Mouse (Mus musculus): ENCODE data around the gene Gm43638.
"Not testable (repeated sequence)": the region's sequence is repeated elsewhere in the genome, so short reads cannot be mapped to it uniquely, and the experiment has no call there.

The Gm43638 gene

DNA sequence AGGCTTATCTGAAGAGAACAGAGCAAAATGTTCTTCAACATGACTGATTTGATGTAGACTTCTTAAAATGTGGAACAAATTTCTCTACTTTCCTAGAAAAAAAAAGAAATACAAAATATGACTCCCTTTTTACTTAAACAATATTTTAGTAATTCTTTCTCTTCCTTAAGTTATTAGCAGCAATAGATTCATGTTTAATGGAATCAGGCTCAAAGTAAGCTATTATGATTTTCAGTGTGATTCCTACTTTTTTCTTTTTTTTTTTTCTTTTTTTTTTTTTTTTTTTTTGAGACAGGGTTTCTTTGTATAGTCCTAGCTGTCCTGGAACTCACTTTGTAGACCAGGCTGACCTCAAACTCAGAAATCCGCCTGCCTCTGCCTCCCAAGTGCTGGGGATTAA lies at the start of gene Gm43638:
TSS of gene Gm43638 (minus strand) at position 101 of the 400 bp plus-strand sequence.
- not testable (repeated sequence) for DNase-seq

DNA sequence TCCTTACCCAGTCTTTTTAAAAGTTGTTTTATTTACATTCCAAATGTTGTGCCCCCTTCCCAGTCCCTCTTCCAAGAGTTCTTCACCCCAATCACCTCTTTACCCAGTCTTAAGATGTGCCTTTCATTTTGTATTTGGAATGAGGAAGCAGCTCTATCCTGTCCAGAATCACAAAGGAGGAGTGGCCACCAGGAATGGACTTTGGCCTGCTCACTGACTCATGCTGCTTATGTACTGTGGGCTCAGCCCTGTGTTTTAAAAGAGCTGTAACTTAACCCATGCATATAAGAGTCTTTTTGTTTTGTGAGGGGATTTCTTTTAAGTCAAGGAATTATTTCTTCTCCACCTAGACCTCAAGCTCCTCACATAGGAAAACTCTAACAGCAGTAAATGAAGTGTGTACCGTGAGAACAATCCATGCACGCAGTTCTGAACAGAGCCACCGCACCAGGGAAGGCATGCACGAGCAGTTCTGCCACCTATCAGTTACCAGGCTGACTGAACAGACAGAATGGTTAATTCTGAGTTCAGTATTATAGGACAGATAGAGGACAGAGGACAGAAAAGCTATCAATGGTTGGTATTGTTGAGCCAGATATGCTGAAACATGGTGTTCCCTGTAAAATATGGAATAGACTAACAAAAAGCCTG lies 49.5 kb upstream of the Gm43638 start:
- peak; percentile 2 for DNase-seq

DNA sequence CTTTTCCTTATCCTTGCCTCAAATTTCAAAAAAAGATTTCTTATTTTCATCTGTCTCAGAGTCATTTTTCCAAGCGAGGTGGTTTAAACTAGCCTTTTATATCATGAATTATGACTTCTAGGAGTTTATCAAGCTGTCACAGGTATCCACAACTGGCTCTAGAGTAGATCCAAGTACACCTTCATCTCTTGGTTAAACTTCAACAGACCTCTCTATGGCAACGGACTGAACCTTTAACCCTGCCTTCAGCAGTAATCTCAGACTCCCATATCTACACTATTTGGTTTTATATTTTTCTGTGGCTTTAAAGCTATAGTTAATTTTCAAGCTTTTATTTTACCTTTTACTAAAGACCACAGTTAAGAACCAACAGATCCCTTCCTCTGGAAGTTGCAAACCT lies 45.7 kb upstream of the Gm43638 start:
- no peak for DNase-seq

DNA sequence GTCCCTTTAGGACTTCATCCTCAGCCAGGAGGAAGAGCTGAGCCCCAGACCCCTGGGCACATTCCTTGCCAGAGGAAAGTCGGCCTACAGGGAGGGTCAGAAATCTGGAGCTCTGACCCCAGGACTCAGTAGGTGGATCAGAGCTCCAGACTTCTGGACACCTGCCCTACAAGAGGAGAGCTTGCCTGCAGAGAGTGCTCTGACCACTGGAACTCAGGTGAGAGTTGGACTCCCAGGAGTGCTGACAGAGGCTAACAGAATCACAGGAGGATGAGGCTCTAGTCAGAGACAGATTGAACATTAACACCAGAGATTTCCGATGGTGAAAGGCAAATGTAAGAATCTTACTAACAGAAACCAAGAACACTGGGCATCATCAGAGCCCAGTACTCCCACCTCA lies 37.0 kb upstream of the Gm43638 start:
- not testable (repeated sequence) for DNase-seq

DNA sequence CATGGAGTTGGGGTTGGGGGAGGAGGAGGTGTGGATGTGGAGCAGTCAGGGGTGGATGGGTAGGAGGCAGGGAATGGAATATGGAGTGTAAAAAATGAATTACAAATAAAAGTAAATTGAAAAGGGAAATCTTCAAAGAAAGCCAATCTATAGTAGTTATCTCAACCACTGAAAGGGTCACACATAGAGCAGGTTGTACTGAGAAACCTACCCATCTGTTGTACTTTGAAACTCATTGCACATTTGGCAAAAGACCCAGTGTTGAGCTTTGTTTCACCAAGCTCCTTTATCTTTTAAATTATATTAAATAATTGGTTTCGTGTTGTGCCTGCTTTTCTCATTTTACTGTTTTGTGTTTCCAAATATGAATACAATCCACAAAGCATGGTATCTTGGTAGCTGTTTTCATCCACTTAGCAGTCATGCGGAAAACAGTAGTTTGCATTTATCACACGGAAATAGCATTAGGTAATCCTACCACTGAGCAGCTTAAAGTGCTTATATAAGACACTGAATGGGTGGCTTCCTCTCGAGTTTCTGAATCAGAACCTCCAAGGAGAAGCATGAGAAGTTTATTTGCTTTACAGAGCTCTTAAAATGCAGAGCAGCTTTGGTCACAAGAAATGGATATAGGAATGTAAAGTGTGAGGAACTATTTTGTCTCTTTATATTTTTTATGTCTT lies 19.3 kb upstream of the Gm43638 start:
- no peak for DNase-seq

DNA sequence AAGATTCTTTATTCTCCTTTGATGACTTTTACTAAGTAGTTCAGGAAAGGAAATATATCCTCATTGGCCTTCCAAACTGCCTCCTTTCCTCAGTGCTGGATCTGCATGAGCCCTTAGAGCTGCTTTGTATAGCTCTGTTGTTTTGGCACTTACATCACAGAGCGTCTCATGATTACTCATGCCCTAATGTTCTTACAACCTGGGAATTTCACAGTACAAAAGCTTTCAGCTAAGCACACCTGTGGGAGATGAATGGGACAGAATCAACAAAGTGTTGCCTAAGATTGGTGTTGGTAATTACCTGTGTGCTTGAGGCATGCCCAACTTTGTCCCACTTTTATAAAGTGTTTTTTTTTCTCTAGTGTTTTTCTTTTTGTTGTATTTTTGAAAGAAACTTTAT lies 16.1 kb upstream of the Gm43638 start:
- no peak for DNase-seq

DNA sequence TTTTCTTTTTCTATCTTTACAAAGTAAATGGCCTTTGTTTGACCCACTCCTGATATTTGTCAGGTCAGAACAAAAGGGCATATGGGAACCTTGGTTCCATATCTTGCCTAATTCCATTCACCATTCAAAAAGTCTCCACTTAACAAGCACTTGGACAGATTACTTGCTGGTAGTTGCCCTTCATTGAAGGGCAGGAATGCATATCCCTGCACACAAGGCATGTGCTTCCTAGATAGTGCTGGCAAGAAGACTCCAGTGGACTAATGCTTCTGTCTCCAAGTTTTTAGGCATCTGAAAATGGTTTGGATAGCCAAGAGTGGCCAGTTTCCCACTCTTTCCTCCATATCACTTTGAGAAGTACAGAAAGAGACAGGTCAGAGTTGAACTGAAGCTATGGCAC lies 12.7 kb upstream of the Gm43638 start:
- no peak for DNase-seq

DNA sequence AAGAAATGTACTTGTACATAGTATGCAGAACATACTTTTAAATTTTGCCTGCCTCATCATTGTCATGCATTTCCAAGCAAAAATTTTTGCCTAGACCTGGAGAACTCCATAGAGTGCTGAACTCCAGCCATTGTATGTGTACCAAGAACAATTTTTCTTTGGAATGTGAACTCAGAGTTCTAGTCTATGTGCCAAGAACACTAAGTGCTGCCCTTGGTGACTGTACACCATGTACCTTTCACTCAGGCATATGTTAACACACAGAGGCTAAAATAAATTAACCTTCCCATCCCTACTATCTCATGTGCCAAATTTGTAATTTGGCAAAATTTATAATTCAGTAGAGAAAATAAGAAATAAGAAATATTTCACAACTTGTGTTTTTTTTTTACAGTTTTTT lies 12.3 kb upstream of the Gm43638 start:
- DNase-seq = no peak

DNA sequence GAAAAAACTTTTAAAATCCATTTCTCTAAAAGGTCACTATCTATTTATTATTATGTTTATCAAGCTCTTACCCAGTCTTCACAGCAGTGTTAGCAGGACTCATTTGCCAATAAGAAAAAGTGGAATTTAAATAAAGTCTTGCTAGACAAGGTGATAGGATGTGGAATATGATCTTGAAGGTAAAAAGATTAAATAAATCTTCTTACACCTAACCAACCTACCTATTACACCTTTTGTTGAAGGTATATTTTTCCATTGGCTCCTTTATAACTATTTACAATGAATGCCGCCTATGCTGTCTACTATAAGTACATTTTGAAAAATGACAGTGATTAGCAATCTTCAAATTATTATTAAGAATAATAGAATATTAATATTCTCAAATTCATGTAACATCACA lies 4.2 kb upstream of the Gm43638 start, which contains the start of gene Ugt2a1:
TSS of gene Ugt2a1 (minus strand) at position 101 of the 400 bp plus-strand sequence.
- DNase-seq = no peak

DNA sequence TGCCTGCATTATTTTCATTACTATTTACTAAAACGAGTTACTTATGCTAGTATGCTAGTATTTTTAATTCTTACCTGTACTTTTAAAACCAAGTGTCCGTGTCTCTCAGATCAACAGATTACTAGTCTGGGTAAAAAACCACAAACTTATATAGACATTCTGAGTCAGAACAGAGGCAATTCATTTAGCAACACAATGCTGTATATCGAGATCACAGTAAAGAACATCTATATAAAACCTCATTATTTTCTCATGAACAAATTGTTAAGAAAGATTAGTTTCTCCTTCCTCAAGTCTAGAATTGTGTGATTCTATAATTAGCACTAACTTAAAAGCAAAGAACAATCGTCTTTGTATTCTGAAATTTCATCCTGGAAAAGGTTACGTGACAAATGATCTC lies 4.4 kb downstream of the Gm43638 start, which contains the start of gene Ugt2a2:
TSS of gene Ugt2a2 (minus strand) at position 101 of the 400 bp plus-strand sequence.
- DNase-seq = no peak

DNA sequence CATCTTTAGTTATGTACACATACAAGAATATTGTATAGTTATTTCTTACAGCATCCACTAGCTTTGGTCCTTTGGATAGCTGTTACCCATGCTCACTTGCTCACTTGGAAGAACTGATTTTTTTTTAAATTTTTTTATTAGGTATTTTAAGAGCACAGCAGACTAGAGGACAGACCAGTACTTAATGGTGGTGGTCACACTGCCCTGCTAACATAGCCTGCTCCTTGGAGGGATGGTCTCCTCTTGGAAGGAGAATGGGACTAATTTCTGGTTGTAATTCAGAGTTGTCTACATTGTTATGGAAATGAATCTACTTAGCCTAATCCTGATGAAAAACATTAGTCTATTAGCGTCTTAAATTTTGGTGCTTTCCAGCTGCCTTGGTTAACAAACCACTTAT lies 27.8 kb downstream of the Gm43638 start:
- no peak for DNase-seq

DNA sequence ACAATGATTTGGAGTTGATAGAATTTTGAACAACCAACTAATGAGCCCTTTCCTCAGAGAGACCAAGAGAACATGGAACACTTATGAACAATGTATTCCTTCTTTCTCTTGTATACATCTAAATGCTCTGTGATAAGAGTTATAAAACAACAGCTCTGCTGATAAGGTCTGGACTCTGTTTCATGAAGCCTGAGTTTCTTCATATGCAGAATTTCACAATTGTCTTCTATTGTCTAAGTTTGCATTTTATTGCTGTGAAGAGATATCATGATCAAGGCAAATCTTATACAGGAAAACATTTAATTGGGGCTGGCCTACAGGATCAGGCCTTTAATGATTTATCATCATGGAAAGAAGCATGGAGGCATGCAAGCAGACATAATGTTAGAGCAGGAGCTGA lies 28.9 kb downstream of the Gm43638 start:
- DNase-seq = no peak

DNA sequence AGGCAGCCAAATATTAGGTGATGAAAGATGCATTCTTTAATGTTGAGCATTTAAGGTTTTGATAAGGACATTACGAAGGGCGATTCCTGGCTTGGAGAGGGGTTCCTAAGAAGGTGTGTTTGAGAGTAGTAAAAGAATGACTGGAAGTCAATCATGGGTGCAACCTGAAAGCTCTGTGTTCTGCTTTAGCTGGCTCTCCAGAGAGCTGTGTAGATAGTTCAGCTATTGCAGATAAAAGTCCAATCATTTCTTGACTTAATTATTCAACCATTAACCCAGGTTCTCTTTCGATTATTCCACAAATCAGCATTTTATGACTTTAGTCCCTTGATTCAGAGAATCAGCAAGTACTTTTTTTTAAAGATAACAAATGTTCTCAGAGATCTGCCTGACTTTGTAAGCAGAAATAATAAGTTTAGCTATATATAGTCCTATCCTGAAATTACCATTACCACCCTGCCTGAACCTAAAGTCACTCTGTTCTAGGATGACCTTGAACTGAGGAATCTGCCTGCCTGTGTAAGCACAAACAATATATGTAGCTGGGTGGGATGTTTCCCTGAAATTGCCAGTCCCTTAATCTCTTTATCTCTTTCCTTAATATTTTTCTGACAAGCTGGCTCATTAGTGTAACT lies 30.3 kb downstream of the Gm43638 start:
- DNase-seq = no peak

DNA sequence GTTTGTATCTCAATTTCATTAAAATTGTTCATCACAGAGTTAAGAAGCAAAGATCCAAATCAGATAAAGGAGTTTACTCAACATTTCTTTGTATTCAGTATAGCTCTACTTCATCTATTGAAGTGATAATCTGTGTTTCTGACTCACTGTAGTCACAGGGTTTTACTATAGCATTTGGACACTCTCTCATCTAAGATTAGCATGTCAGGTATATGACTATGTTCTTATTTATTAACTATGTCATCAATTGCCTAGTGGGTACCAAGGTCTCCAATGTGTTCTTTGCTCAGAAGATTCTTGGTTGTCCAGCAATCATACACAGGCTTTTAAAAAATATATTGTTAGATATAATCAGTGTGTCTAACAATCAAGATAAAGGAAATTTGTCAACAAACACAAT lies 31.1 kb downstream of the Gm43638 start:
- no peak for DNase-seq

DNA sequence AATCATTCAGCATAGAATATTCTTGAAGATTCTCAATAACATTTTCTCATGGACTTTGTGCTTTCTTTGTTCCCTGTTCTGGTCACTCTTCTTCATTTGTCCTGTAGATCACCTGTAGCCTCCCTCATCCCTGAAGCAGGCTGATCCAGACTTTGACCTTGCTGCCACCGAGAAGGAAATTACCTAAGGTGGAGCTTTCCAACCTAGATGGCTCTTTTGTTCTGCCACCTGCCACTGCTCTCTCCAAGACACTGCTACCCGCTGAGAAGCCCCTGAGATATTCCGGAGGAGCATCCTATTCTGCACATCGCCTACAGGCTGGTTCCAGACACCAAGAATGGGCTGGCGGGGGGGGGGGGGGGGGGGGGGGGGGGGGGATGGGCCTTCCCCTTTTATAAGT lies 34.1 kb downstream of the Gm43638 start:
- DNase-seq = not testable (repeated sequence)

DNA sequence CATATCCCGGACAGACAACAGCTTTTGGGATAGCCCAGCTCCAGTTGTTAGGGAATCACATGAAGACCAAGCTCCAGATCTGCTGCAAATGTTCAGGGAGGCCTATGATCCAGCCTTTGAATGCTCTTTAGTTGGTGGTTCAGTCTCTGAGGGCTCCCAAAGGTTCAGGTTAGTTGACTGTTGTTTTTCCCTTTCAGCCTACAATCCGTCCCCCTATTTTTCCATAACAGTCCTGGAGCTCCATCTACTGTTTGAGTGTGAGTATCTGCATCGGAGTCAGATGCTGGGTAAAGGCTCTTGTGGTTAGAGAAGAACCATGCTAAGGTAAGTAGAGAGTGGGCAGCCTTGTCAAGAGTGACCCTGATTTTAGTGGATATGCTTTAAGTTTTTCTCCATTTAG lies 50.3 kb downstream of the Gm43638 start:
- peak; percentile 27 for DNase-seq

DNA sequence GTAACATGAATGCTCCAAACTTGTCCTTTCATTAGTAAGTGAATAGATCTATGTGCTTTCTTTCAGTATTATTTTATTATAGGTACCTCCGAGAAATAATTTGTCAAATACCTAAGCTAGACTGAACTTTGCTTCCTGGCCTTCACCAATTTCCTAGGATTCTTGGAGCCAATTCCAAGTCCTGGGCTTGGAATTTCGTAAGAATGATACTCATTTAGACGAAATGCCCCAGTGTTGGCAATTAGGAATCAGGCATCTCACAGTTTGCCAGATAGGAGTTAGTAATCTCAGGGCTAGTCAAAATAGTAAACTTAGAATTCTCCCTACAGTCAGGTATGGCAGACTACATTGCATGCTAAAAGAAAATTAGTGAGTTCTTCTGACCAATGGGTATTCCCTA lies 60.9 kb downstream of the Gm43638 start:
- DNase-seq = no peak

DNA sequence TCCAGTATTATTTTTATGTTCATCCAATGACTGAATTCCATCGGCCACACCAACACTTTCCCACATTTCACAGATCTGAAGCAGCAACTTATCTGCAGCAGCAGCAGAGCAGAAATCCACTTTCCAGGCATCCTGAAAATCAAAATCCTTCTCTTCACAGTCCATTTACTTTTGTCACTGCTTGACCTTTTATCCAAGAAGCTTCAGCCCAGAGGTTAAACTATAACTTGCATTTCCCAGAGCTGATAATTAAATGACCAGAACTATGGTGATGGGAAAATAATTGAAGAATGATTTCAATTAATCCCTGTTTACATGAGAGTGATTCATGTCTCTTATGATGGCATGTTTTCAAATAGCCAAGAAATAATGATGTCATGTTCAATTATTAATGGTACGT lies 62.6 kb downstream of the Gm43638 start, which contains the start of gene Ugt2b38:
TSS of gene Ugt2b38 (minus strand) at position 163 of the 400 bp plus-strand sequence.
- DNase-seq = not testable (repeated sequence)
